Mouse (Mus musculus) kidney, postnatal 25 days (tissue): Measurements from ENCODE around the gene Gmpr2.

Source experiments
- DNase-seq, 2 experiments: peaks; one replicate each; pipeline ENCODE4 v3.0.0; 2021; ENCODE audit warnings: mixed read lengths in 2 of 2

Gene Gmpr2

GRCm38 (mm10) chr14:55726261-55726660 lies 54.5 kb downstream of the Gmpr2 start:
- no peak for DNase-seq

- DNase-seq: no peak
Measured at GRCm38 (mm10) chr14:55727889-55728685, 56.3 kb downstream of the Gmpr2 start.
